Mouse (Mus musculus): ENCODE data around the gene Mark1. TPM values are rescaled to one million over a fixed set of nuclear protein-coding genes. Genes with fewer than 3 reads are reported as not detected.

Gene Mark1
- polyA plus RNA-seq, 1 experiment from 2014 or later: 4.4 TPM

DNA sequence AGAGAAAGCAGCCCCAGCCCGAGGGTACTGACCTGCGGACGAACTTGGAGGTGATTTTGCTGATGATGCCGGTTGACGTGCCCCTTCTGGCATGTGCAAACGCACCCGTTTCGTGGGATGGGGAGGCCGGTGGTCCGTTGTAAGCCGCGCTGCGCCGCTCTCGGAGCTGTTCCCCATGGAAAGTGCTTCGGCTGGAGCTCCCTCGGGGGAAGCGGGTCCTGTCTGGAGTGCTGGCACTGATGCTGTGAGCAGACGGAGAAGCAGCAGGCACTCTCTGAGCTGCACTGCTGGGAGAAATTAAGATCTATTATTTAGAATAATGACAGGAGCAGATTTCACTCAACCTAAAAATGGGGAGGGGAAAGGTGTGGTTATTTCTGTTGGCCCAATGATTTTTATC, 94.0 kb downstream of the Mark1 start:
- H3K9ac ChIP-seq (replicated peaks; ENCODE audit: low read length): no peak overlapping the region
- no peaks in the 10 kb centered on the region; the same call in 1 of the 2 replicates for H3K36me3 ChIP-seq (replicated peaks; ENCODE audit: control insufficient read depth, insufficient read depth, low read depth, low read length)
- H3K4me2 ChIP-seq (ENCODE audit: low read depth, low read length): no peak overlapping the region
- DNase-seq (ENCODE audit: low spot score) (no peak), ATAC-seq (replicated peaks; ENCODE audit: insufficient number of reproducible peaks, low FRiP score, low TSS enrichment, low read depth) (no peak)
- H3K4me3 ChIP-seq (ENCODE audit: low read depth, low read length): no peak overlapping the region
- no peaks in the 10 kb centered on the region for H3K9me3 ChIP-seq (replicated peaks; ENCODE audit: control insufficient read depth, low read length)
- no peaks in the 10 kb centered on the region for H3K27me3 ChIP-seq (ENCODE audit: control insufficient read depth, insufficient read depth, low read length)
- H3K27ac ChIP-seq (replicated peaks; ENCODE audit: low read depth, low read length): no peak overlapping the region
- 73% methylated on average over 19 of the region's 19 CpGs for WGBS
- H3K4me1 ChIP-seq (ENCODE audit: control insufficient read depth, insufficient read depth, low read length): no peaks in the 10 kb centered on the region

DNA sequence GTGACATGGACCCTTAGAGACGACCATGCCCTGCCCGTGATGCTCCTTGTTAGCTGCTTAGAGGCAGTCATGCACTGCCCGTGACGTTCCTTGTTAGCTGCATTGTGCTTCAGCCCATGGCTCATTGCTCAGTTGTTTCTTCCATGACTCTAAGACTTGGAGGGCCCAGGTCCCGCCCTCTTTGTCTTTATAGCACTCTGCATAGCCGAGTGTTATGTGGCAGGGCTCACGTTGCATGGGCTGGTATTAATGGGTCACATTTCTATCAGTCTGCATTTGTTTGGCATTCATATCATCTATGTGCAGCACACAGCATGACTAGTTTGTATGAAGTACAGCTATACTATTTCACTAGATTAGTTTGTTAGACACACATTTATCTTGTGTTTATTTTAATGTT, 95.7 kb downstream of the Mark1 start:
- WGBS: 76% methylated on average over 7 of the region's 7 CpGs
- no peaks in the 10 kb centered on the region; the same call in 1 of the 2 replicates for H3K36me3 ChIP-seq (replicated peaks; ENCODE audit: control insufficient read depth, insufficient read depth, low read depth, low read length)
- no peaks in the 10 kb centered on the region for H3K27me3 ChIP-seq (ENCODE audit: control insufficient read depth, insufficient read depth, low read length)
- H3K27ac ChIP-seq (replicated peaks; ENCODE audit: low read depth, low read length): no peak overlapping the region
- no peaks in the 10 kb centered on the region for H3K4me1 ChIP-seq (ENCODE audit: control insufficient read depth, insufficient read depth, low read length)
- no peak overlapping the region for H3K9ac ChIP-seq (replicated peaks; ENCODE audit: low read length)
- H3K4me3 ChIP-seq (ENCODE audit: low read depth, low read length): no peak overlapping the region
- DNase-seq (ENCODE audit: low spot score) (no peak), ATAC-seq (replicated peaks; ENCODE audit: insufficient number of reproducible peaks, low FRiP score, low TSS enrichment, low read depth) (no peak)
- H3K9me3 ChIP-seq (replicated peaks; ENCODE audit: control insufficient read depth, low read length): no peaks in the 10 kb centered on the region
- H3K4me2 ChIP-seq (ENCODE audit: low read depth, low read length): no peak overlapping the region

DNA sequence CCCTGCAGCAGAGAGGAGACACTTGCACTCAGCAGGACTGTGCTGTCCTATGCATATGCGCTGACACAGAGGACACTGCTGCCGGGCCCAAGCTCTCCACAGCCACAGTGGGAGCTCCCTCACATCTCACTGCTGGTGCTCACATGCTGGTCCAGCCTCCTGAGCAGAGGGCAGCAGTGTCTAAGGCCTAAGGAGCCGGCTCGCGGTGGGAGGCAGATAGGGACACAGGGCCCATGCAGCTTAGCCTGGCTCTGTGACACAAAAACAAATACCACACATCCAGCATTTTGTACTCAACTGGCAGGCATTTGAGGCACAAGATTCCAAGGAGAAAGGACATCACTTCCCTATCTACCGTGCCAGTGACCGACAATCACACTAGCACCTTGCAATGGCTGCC, 96.5 kb downstream of the Mark1 start:
- Histone ChIP-seq H3K27ac (replicated peaks; ENCODE audit: low read depth, low read length) (no peak overlapping the region), H3K36me3 (replicated peaks; ENCODE audit: control insufficient read depth, insufficient read depth, low read depth, low read length) (no peaks in the 10 kb centered on the region; the same call in 1 of the 2 replicates), H3K27me3 (ENCODE audit: control insufficient read depth, insufficient read depth, low read length) (no peaks in the 10 kb centered on the region), H3K4me1 (ENCODE audit: control insufficient read depth, insufficient read depth, low read length) (no peaks in the 10 kb centered on the region), H3K9me3 (replicated peaks; ENCODE audit: control insufficient read depth, low read length) (no peaks in the 10 kb centered on the region), H3K4me2 (ENCODE audit: low read depth, low read length) (no peak overlapping the region), H3K4me3 (ENCODE audit: low read depth, low read length) (no peak overlapping the region), H3K9ac (replicated peaks; ENCODE audit: low read length) (no peak overlapping the region)
- WGBS: 73% methylated on average over 7 of the region's 7 CpGs
- DNase-seq (ENCODE audit: low spot score) (no peak), ATAC-seq (replicated peaks; ENCODE audit: insufficient number of reproducible peaks, low FRiP score, low TSS enrichment, low read depth) (no peak; the same call in 1 of the 2 replicates)

DNA sequence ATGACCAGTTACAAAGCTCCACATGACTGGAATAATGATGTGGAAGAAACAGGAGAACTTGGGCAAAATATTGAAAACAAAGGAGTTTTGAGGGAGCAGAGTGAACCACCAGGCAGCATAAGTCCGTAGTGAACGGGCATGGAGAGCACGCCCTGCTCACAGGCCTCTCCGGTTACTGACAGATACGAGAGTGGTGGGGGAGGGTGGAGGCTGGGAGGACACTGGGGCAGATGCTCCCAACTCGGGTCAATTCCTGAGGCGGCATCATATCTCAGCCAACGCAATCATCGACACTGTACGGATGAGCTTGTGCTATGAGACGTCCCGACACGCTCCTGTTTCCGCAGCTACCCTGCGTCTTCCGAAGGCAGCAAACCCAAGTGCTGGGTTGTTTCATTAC, 102.0 kb downstream of the Mark1 start:
- no peak overlapping the region for H3K4me3 ChIP-seq (ENCODE audit: low read depth, low read length)
- WGBS: 60% methylated on average over 16 of the region's 16 CpGs
- H3K9me3 ChIP-seq (replicated peaks; ENCODE audit: control insufficient read depth, low read length): no peaks in the 10 kb centered on the region
- DNase-seq (ENCODE audit: low spot score) (peak; percentile 15), ATAC-seq (replicated peaks; ENCODE audit: insufficient number of reproducible peaks, low FRiP score, low TSS enrichment, low read depth) (peak; percentile 44; the same call in 1 of the 2 replicates)
- no peaks in the 10 kb centered on the region for H3K27me3 ChIP-seq (ENCODE audit: control insufficient read depth, insufficient read depth, low read length)
- H3K9ac ChIP-seq (replicated peaks; ENCODE audit: low read length): no peak overlapping the region
- H3K4me2 ChIP-seq (ENCODE audit: low read depth, low read length): no peak overlapping the region
- no peak overlapping the region for H3K27ac ChIP-seq (replicated peaks; ENCODE audit: low read depth, low read length)
- no peaks in the 10 kb centered on the region for H3K4me1 ChIP-seq (ENCODE audit: control insufficient read depth, insufficient read depth, low read length)
- no peaks in the 10 kb centered on the region for H3K36me3 ChIP-seq (replicated peaks; ENCODE audit: control insufficient read depth, insufficient read depth, low read depth, low read length)

DNA sequence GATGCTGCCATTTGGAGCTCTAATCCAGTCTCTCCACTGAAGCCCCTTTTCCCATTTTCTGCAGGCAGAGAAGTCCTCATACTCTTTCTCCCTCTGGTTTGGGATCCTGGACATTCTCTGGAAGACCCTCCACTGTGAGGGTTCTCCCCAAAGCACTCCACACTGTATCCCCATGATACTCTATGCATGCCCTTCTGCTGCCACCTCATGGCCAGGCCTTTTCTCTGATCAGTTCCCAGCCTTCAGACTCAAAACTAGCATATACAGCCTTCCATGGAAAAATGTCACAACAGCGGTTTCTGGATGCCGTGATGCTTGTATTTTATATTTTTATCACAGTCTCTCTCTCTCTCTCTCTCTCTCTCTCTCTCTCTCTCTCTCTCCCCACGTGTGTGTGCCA, 107.4 kb downstream of the Mark1 start:
- no peak for DNase-seq (ENCODE audit: low spot score)
- Histone ChIP-seq H3K4me1 (ENCODE audit: control insufficient read depth, insufficient read depth, low read length) (no peaks in the 10 kb centered on the region), H3K36me3 (replicated peaks; ENCODE audit: control insufficient read depth, insufficient read depth, low read depth, low read length) (no peaks in the 10 kb centered on the region)

DNA sequence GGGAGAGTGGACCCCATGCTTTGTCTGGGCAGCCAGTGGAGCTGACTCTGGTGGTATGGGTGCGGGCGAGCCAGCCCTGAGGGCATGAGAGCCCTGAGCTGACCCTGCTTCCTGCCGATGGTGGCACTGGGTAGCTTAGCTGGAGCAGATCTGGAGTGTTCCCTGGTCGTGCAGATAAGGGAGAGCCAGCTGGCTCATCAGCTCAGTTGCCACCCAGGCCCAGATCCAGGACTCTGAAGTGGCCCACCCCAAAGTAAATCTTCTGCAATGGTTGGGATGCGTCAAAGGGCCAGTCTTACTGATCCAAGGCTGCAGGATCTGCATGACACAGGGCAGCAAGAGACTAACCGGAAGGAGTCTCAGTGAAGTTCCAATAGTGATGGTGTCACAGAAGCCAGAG, 109.9 kb downstream of the Mark1 start:
- Histone ChIP-seq H3K27me3 (ENCODE audit: control insufficient read depth, insufficient read depth, low read length) (no peaks in the 10 kb centered on the region), H3K4me1 (ENCODE audit: control insufficient read depth, insufficient read depth, low read length) (no peaks in the 10 kb centered on the region), H3K4me3 (ENCODE audit: low read depth, low read length) (no peak overlapping the region), H3K27ac (replicated peaks; ENCODE audit: low read depth, low read length) (no peak overlapping the region), H3K9ac (replicated peaks; ENCODE audit: low read length) (no peak overlapping the region), H3K4me2 (ENCODE audit: low read depth, low read length) (no peak overlapping the region), H3K36me3 (replicated peaks; ENCODE audit: control insufficient read depth, insufficient read depth, low read depth, low read length) (no peaks in the 10 kb centered on the region), H3K9me3 (replicated peaks; ENCODE audit: control insufficient read depth, low read length) (no peaks in the 10 kb centered on the region)
- ATAC-seq (replicated peaks; ENCODE audit: insufficient number of reproducible peaks, low FRiP score, low TSS enrichment, low read depth) (no peak), DNase-seq (ENCODE audit: low spot score) (no peak)
- 71% methylated on average over 6 of the region's 6 CpGs for WGBS

More for the DNA sequence above, 107.4 kb downstream of the Mark1 start:
- H3K4me3 ChIP-seq (ENCODE audit: low read depth, low read length): no peak overlapping the region
- no peak overlapping the region for H3K27ac ChIP-seq (replicated peaks; ENCODE audit: low read depth, low read length)
- no peak for ATAC-seq (replicated peaks; ENCODE audit: insufficient number of reproducible peaks, low FRiP score, low TSS enrichment, low read depth)
- H3K4me2 ChIP-seq (ENCODE audit: low read depth, low read length): no peak overlapping the region
- no peaks in the 10 kb centered on the region for H3K27me3 ChIP-seq (ENCODE audit: control insufficient read depth, insufficient read depth, low read length)
- no peaks in the 10 kb centered on the region for H3K9me3 ChIP-seq (replicated peaks; ENCODE audit: control insufficient read depth, low read length)
- WGBS: 90% methylated on average over 3 of the region's 3 CpGs
- H3K9ac ChIP-seq (replicated peaks; ENCODE audit: low read length): no peak overlapping the region

DNA sequence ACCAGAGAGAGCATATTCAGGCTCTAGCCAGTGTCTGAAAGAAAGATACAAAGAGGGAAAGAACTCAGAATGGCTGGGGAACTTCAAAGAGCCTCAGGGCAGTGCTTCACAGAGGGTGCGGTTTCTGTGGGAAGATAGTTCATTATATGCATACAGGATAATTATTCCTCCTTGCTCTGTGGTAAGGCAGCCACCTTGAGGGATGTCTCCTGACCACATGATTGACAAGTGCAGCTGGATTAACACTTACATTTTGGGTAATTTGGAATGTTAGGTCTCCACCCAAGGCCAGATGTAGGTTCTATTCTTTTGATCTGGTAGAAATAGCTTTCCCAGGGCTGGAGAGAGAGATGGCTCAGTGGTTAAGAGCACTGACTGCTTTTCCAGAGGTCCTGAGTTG, 113.2 kb downstream of the Mark1 start:
- Histone ChIP-seq H3K27me3 (ENCODE audit: control insufficient read depth, insufficient read depth, low read length) (peaks cover 23% of the 10 kb centered on the region), H3K9ac (replicated peaks; ENCODE audit: low read length) (no peak overlapping the region), H3K4me3 (ENCODE audit: low read depth, low read length) (no peak overlapping the region), H3K27ac (replicated peaks; ENCODE audit: low read depth, low read length) (no peak overlapping the region), H3K36me3 (replicated peaks; ENCODE audit: control insufficient read depth, insufficient read depth, low read depth, low read length) (no peaks in the 10 kb centered on the region), H3K4me1 (ENCODE audit: control insufficient read depth, insufficient read depth, low read length) (no peaks in the 10 kb centered on the region; the same call in 1 of the 2 replicates), H3K4me2 (ENCODE audit: low read depth, low read length) (no peak overlapping the region), H3K9me3 (replicated peaks; ENCODE audit: control insufficient read depth, low read length) (no peaks in the 10 kb centered on the region)
- DNase-seq (ENCODE audit: low spot score) (no peak), ATAC-seq (replicated peaks; ENCODE audit: insufficient number of reproducible peaks, low FRiP score, low TSS enrichment, low read depth) (no peak)
- 62% methylated on average over 1 of the region's 1 CpGs for WGBS

DNA sequence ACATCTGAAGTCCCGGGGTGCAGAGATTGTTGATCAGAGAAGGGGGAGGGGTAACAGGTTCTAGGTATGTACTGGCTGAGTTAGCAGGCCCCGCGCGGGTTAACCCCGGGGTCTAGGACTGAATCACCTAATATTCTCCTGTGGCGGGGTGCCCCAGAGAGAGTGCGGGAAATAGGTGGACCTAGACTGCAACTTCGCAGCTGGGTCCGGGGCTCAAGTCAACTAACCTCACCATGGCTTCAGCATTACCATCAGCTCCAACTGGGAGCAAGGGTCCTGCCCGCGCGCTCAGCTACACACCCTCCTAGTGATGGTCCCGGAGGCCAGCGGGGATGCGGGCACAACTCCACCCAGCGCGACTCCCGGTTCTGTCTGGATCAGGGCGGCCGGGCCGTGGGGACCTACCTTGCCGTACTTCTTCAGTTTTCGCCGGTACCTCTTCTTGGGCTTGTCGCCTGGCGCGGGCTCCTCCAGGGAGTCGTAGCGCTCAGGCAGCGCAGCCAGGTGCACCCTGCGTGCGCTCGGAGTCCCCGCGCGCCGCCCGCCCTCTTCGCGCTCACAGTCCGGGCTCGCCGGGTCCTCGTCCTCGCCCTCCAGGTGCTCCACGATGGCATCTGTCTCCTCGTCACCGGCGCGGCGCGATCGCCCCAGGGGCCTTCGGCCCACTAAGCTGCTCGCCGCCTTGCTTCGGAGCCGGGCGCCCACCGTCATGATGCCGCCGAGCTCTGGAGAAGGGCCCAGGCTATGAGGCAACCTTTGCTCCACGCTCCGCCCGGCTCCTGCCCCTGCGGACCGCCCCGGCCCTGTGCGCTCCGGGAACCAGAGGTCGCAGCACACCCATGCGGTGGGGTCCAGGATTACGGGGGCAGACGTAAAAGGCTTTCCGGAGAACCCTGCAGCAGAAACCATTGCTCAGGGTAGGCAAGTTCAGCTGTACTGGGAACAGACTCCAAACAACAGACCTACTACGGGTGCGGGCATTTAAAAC, 116.8 kb downstream of the Mark1 start, which contains the start of gene C130074G19Rik:
TSS of gene C130074G19Rik (minus strand) at position 938 of the 988 bp plus-strand sequence.
- H3K4me3 ChIP-seq (ENCODE audit: low read depth, low read length): peak within 1 kb of the TSS; percentile 33
- H3K27me3 ChIP-seq (ENCODE audit: control insufficient read depth, insufficient read depth, low read length): peaks cover 23% of the 10 kb centered on the region
- peak within 1 kb of the TSS; percentile 61 for H3K4me2 ChIP-seq (ENCODE audit: low read depth, low read length)
- ATAC-seq (replicated peaks; ENCODE audit: insufficient number of reproducible peaks, low FRiP score, low TSS enrichment, low read depth) (peak; percentile 81), DNase-seq (ENCODE audit: low spot score) (peak; percentile 65)
- H3K36me3 ChIP-seq (replicated peaks; ENCODE audit: control insufficient read depth, insufficient read depth, low read depth, low read length): no peaks in the 10 kb centered on the region
- no peak within 1 kb of the TSS for H3K27ac ChIP-seq (replicated peaks; ENCODE audit: low read depth, low read length)
- 1% methylated on average over 77 of the region's 77 CpGs for WGBS
- no peaks in the 10 kb centered on the region; the same call in 1 of the 2 replicates for H3K4me1 ChIP-seq (ENCODE audit: control insufficient read depth, insufficient read depth, low read length)
- H3K9ac ChIP-seq (replicated peaks; ENCODE audit: low read length): peak within 1 kb of the TSS; percentile 22
- H3K9me3 ChIP-seq (replicated peaks; ENCODE audit: control insufficient read depth, low read length): no peaks in the 10 kb centered on the region
